Mouse (Mus musculus) 416B (cell line): Measurements from ENCODE around the gene Ccdc158.
A peak's percentile ranks its signal among the peaks of the same experiment; 100 is the strongest.

Source experiments
- DNase-seq: peaks from one replicate; pipeline ENCODE4 v3.0.0; 2011; ENCODE audit warnings: low read depth

The Ccdc158 gene

DNA sequence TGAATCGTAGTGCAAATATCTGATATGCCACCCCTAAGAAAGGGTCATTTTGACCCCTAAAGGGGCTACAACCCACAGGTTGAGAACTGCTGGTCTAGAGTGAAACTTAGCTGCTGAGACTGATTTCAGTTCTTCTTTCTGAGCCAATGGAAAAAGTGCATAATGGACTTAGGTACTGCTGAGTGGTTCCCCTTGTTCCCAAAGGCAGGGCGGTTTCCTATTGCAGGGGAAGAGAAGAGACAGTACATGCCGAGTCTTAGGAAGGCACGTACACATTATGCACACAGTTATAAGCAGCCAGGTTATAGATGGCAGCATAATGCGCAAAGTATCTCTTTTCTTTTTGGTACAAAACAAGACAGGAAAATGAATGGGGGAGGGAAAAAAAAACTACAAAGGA is 13.1 kb upstream of the Ccdc158 start:
- no peak for DNase-seq

DNA sequence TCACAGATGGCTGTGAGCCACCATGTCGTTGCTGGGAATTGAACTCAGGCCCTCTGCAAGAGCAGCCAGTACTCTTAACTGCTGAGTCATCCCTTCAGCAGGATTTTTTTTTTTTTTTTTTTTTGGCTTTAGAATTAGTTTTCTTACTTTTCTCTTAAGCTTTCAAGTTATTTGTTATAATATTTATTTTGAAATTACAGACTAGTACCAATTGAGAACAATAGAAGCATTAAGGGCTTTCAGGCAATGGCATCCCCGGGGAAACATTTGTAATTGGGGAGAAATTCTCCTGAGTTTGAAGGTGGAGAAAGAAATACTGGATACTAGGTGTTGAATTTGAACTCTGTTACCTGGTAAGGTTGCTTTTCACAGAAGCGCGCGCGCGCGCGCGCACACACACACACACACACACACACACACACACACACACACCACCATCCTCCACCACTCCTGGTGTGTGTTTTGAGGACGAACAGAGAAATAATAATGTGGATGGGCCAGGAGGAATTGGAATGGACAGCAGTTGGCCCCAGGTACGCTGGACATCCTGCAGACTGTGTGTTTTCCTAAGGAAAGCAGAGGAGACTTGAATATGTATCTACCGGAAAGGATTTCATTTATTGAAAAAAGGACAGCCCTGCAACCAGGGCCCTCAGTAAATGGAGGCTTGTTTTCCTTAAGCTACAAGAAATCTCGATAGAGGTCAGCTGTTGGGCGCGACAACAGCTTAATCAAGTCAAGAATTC is 9.8 kb upstream of the Ccdc158 start:
- DNase-seq = no peak

GRCm38 (mm10) chr5:92683871-92684475 is 8.9 kb upstream of the Ccdc158 start:
- DNase-seq = no peak

DNA sequence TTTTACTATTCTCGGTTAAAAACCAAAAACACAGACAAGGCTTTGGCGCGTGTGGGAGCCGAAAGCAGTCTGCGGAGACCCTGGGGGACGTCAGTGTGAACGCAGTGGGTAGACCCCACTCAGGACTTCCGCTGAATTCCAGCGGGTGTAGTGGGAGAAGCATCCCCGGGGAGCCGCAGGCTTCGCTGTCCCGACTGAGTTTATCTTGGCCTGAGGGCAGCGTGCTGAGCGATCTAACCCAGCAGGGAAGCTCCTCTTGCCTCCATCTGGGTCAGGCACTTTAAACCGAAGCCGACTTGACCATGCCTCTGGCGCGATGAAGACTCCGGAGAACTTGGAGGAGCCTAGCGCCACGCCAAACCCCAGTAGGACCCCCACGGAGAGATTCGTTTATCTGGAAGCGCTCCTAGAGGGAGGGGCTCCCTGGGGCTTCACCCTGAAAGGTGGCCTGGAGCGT is 8.3 kb upstream of the Ccdc158 start, which contains the start of gene Shroom3:
Gene Shroom3, plus strand, starts transcription at position 85 of the 457 bp plus-strand sequence.
- no peak for DNase-seq

- no peak for DNase-seq
Observed at GRCm38 (mm10) chr5:92682621-92683348, 7.7 kb upstream of the Ccdc158 start.

GRCm38 (mm10) chr5:92681861-92682260 is 6.8 kb upstream of the Ccdc158 start:
- DNase-seq = no peak

GRCm38 (mm10) chr5:92679441-92679840 is 4.4 kb upstream of the Ccdc158 start:
- DNase-seq = peak; percentile 62

DNA sequence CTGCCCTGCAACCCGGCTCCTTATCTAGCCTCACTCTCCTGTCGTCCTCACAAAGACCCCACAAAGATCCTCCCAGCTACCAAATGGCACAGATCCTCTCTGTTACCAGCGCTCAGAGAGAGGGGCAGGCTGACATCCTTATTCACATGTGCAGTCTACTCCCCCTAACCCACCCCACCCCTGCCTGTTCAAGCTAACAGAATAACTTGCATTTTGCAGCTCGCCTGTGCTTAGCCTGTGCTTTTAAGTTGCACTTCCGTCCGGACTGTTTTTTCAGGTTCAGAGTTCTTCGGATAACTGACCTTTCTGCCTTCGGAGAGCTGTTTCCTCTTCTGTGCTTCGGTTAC is 476 bp upstream of the Ccdc158 start:
- DNase-seq = no peak

- DNase-seq = no peak
Observed at GRCm38 (mm10) chr5:92666860-92667259, 8.2 kb downstream of the Ccdc158 start.

DNA sequence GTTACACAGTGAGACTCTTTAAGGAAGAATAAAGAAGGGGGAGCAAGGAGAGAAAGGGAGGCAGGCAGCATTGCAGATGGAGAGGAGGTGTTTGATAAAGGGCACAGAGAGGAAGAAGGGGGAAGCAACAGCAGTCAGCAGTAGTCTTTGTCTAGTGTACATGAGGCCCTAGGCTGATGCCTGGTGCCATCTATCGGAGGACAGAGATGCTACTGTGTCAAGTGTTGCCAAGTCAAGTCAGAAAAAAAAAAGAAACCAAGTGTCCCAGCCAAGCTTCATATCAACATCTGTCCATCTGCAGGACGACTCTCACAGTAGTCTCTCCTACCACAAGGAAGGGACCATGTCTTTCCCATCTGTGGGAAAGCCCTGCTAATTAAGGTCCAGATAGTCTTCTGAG is 10.8 kb downstream of the Ccdc158 start:
- peak; percentile 37 for DNase-seq

DNA sequence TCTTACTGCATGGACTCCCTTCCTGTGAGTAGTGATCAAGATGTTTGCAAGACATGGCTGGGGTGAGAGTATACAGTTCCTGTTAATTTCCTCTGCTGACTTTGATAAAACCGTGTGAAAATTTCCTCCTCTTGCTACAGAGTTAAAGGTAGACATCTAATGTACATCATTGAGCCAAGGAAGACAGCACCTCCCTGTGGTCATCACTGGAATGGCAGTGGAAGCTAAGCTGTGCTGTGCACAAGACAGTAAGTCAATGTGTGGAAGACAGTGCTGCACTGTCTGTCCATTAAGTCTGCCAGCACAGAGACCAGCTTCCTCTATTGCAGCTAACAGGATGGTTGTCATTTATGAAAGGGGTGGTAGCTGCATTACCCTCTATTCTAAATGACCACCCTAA is 18.8 kb downstream of the Ccdc158 start:
- peak; percentile 67 for DNase-seq

- DNase-seq = no peak
Observed at GRCm38 (mm10) chr5:92640861-92641260, 34.2 kb downstream of the Ccdc158 start.

- DNase-seq = no peak
Observed at GRCm38 (mm10) chr5:92635891-92636290, 39.2 kb downstream of the Ccdc158 start.

- no peak for DNase-seq
Observed at GRCm38 (mm10) chr5:92634916-92635315, 40.2 kb downstream of the Ccdc158 start.

GRCm38 (mm10) chr5:92633526-92633925 is 41.5 kb downstream of the Ccdc158 start:
- DNase-seq = peak; percentile 11

DNA sequence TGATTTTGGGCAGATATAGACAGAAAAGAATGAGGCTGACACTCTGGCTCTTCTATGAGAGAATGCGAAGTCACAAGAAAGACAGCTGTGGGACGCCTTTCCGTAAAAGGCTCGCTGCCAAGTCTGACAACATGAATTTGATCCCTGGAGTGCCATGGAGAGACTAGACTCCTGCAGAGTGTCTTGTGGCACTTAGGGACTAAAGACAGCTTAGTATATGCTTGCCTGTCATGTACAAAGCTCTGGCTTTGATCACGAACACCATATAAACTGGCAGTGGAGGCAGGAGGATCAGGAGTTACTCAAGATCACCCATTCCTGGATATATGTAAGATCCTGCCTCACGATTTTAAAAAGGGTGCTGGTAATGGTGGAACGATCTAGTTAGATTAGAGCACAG is 47.2 kb downstream of the Ccdc158 start:
- DNase-seq = no peak

DNA sequence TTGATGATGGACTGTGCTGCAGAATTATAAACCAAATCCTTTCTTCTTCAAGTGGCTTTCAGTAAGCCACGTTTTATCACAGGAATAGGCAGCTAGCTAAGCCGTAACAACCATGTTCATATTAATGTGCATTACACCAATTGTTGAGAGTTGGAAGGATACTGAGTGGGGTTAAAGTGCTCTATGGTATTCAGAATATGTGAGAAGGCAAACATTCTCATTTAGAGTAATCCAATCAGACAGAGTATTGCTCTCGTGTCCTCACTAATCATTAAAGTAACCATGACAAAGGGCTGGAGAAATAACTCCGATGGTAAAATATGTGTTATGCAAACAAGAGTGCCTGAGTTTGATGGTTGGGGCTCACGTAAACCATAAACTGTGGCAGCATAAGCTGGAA is 53.2 kb downstream of the Ccdc158 start:
- no peak for DNase-seq

GRCm38 (mm10) chr5:92612756-92613155 is 62.3 kb downstream of the Ccdc158 start:
- DNase-seq = no peak

- DNase-seq = no peak
Observed at GRCm38 (mm10) chr5:92607492-92608229, 67.4 kb downstream of the Ccdc158 start.

GRCm38 (mm10) chr5:92604452-92605247 is 70.4 kb downstream of the Ccdc158 start:
- no peak for DNase-seq
